Mouse (Mus musculus) adrenal gland, adult (tissue): Measurements from ENCODE around the gene Itgae.
A peak's percentile ranks its signal among the peaks of the same experiment; 100 is the strongest.

Source experiments
- DNase-seq, 2 experiments: peaks; one replicate each; pipeline ENCODE4 v3.0.0; 2022 to 2023; ENCODE audit warnings: low spot score in 1 of 2; ENCODE audit not compliant: inconsistent age in 2 of 2

Gene Itgae

GRCm38 (mm10) chr11:73090283-73090682, at the start of gene Itgae:
Gene Itgae (plus strand): TSS chr11:73090583.
- DNase-seq = no peak

- no peak for DNase-seq
These were observed 46.1 kb upstream of the Itgae start for GRCm38 (mm10) chr11:73044229-73044755.

DNA sequence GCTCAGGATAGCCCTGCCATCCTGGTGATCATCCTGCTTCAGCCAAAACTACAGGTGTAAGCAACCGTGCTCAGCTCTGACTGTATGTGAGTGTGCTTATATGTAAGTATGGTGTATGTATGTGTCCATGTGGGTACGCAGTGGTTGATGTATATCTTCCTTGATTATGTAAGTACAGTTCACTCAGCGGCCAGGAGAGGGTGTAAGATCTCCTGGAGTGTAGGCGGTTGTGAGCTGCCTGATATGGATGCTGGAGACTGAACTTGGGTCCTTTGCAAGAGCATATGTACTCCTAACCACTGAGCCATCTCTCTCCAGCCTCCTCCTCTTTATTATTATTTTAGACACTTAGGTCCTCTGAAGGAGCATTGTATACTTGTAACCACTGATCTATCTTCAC, 45.6 kb upstream of the Itgae start:
- DNase-seq = peak in 1 of 2 experiments; percentile 16

DNA sequence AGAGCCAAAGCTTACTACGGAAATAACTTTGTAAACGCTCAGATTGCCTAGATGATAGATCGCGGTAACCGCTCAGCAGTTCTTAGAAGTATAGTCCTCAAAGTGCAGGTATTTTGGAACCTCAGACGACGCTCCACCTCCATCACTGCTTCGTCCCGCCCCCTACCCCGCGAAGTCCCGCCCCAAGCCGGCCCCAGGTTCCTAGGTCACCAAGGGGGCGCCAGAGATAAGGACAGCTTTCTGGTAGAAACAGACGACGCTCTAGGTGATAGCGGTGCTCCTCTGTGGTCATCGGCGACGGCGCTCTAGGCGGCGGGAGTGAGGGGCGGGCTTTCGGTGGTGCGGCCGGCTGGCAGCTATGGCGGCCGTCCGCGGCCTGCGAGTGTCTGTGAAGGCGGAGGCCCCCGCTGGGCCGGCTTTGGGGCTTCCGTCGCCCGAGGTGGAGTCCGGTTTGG, 42.8 kb upstream of the Itgae start, which contains the start of gene Ncbp3:
TSS of gene Ncbp3 (plus strand) at position 242 of the 455 bp plus-strand sequence.
- peak; percentile 95 to 99 for DNase-seq

GRCm38 (mm10) chr11:73048030-73048876, 42.1 kb upstream of the Itgae start:
- DNase-seq = no peak

DNA sequence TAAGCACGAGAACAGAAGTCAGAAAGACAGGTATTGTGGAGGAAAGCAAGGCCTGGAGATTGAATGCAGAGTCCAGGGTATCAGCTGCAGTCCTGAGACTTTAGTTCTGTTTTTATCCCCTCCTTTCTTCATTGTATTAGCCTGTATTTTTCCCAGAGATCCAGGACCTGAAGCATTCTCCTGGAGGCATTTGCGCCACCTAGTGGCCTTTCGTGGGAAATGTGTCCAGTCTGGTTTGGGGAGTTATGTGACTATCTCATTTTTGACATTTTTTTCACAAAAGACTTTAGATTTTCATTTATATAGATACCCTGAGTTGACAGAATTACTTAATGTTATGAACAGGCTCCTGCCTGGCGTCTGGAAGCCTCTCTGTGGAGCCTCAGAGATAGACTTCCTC, 41.0 kb upstream of the Itgae start:
- DNase-seq = peak; percentile 76 to 93

GRCm38 (mm10) chr11:73052795-73053194, 37.6 kb upstream of the Itgae start:
- no peak for DNase-seq

DNA sequence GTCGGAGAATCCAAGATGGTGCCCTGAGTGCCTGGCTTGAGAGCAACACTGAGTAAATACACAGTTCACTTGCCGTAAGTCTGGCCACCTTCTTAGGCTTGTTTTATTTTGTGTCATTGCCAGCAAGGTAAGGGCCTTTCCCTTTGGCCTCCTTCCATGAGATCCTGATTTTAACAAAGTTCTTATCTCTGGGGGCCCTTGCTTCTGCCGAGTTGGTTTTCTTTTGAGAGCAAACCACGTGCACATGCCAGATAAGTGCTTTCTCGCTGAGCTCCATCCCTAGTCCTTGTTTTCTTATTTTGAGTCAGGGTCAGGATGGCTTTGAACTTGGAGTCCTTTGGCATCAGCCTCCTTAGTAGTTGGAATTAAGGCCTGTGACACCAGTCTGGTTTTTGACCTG, 32.7 kb upstream of the Itgae start:
- no peak for DNase-seq

- no peak for DNase-seq
These were observed 30.8 kb upstream of the Itgae start for GRCm38 (mm10) chr11:73059630-73060029.

DNA sequence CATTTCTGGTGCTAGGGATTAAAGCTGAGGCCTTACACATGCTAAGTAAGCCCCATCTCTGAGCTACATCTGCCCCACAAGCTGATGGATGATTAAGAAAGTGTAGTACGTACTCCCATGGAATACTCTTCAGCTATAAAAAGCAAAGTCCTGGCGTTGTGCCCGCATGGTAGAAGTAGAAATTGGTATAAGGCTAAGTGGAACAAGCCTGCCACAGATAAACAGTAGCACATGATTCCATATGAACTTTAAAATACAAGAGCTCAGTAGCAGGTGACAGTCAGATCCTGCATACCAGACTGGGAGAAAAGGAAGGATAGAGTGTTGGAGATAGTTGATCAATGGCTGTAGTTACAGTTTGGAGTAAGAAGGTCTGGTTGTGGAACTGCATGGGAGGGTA, 29.0 kb upstream of the Itgae start:
- DNase-seq = no peak

- DNase-seq = peak in 1 of 2 experiments; percentile 65
These were observed 18.5 kb upstream of the Itgae start for GRCm38 (mm10) chr11:73071839-73072238.

- no peak for DNase-seq
These were observed 14.1 kb upstream of the Itgae start for GRCm38 (mm10) chr11:73076295-73076694.

DNA sequence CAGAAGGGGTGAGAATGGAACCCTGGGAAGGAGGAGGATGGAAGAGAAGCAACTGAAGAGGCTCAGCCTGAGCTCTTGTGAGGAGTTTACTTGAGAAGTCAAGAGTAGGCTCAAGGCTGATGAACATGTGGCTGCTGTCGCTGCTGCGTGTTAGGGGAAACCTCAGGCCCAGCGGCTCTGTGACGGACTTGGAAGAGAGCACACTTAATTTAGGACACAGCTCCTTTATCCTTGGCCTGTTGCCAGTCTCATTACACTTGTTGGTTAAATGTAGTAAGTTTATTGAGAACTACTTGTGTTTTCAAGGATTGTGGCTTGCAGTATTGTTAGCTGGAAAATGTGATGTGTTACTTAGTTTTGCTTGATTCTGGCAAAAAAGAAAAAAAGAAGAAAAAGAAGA, 13.7 kb upstream of the Itgae start:
- DNase-seq = peak in 1 of 2 experiments; percentile 57

DNA sequence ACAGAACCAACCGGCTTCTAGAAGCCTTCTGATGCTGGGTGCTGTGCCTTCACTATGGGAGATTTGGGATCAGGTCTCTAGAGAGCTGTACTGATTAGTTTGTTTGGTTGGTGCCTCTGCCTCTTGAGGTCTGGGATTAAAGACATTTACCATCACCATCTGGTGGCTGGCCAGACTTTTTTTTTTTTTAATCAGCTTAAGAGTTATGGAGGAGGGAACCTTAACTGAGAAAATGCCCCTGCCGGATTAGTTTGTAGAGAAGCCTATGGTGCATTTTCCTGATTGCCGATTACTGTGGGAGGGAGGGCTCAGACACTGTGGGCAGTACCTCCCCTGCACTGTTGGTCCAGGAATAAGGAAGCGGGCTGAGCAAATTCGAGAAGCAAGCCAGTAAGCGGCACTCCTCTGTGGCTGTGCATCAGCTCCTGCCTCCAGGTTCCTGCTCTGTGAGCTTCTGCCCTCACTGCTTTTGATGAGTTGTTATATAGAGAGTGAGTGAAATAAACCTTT, 13.1 kb upstream of the Itgae start:
- no peak for DNase-seq

DNA sequence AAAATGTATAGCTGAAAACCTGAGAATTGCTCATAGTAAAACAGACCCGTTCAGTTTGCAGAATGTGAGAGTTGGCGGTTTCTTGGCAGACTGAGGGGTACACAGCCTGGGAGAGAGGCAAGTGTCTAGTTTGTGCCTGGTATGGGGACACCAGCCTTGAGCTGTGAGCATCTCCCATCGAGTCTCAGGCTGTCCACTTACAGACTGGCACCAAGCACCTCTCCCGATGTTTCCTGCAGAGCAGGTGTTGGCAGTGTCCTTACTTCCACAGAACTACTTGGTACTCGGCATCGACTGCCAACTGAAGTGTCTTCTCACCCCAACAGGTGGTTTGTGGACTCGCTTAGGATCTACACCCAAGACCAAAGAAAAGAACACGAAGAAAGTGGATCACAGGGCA, 11.8 kb upstream of the Itgae start:
- no peak for DNase-seq

GRCm38 (mm10) chr11:73080306-73080705, 10.1 kb upstream of the Itgae start:
- DNase-seq = no peak

DNA sequence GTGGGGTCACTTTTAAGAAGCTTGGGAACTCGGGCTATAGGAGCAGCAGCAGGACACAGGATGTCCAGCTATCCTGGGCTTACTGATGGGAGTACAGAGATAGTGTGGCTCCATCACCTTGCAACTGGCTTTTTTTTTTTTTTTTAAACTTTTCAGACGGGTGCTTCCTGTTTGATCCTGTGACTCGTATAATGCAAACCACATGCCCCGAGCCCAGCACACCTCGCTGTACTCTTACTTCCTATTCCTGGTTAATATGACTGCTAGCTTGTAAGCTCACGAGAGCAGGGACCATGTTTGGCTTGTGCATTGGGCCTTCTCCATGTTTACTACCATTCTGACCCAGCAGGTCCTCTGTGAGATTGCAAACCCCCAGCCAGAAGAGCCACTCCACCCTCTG, 6.1 kb upstream of the Itgae start:
- DNase-seq = no peak

GRCm38 (mm10) chr11:73084804-73085231, 5.6 kb upstream of the Itgae start:
- peak; percentile 31 to 76 for DNase-seq

DNA sequence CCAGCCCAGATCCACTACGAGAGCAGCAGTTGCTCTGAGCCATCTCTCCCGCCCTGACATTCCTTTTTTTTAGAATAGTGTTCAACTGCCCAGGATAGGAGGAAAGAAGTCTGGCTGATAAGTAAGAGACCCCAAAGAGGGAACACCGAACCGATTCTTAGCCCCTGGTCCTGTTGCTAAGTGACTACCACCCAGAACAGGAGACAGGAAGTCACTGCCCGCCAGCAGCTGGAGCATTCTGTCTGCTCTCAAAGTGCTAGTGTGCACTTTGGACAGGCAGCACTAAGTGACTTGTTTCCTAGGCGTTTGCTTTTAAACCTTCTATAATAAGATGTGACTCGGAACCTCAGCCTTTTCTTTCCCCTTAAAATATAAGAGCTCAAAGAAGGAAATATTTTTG, 5.0 kb upstream of the Itgae start:
- peak in 1 of 2 experiments; percentile 48 for DNase-seq

GRCm38 (mm10) chr11:73087700-73088480, 2.5 kb upstream of the Itgae start:
- DNase-seq = no peak

- DNase-seq = no peak
These were observed 443 bp downstream of the Itgae start for GRCm38 (mm10) chr11:73090826-73091225.
